ENCODE assay signal across 9 mouse cellular contexts in genomic region chr11:89546164-89546563, GRCm38 (mm10).
A peak's percentile ranks its signal among the peaks of the same experiment; 100 is the strongest.
DNase-seq lines count a peak whose midpoint lies in the region; ATAC-seq and TF ChIP-seq lines count a peak whose summit lies in the region.
"Had no signal": no experiment of that assay in that cellular context is flagged by ENCODE, and none has a peak within 500 bp of the region (broad histone marks: within the 10 kb centered on the region; RNA-seq: fewer than 3 reads in every experiment).

No protein-coding gene starts in this region.

- WGBS in liver, embryonic 14.5 days (ENCODE audit: insufficient replicate concordance), result 26% methylated on average over 7 of the region's 7 CpGs
- 31% methylated on average over 7 of the region's 7 CpGs for WGBS in liver, embryonic 11.5 days
- 34% methylated on average over 7 of the region's 7 CpGs for WGBS in forebrain, embryonic 16.5 days

- no peak overlapping the region for H3K27ac ChIP-seq in liver, embryonic 14.5 days
- no peak overlapping the region for H3K27ac ChIP-seq in liver, embryonic 11.5 days (ENCODE audit: low read depth, low read length)
- no peak overlapping the region for H3K27ac ChIP-seq in forebrain, embryonic 16.5 days (ENCODE audit: low read length)
- H3K27ac ChIP-seq: stomach, embryonic 15.5 days had no signal

- peak; percentile 46 for TF ChIP-seq CTCF in liver, embryonic 14.5 days (IDR thresholded peaks at IDR 0.05; ENCODE audit: low read depth)

- H3K9ac ChIP-seq in liver, embryonic 14.5 days (replicated peaks), result no peak overlapping the region
- no peak overlapping the region for H3K9ac ChIP-seq in liver, embryonic 11.5 days (ENCODE audit: low read depth, low read length)
- H3K9ac ChIP-seq in forebrain, embryonic 16.5 days (replicated peaks; ENCODE audit: low read depth, low read length), result no peak overlapping the region
- H3K9ac ChIP-seq: stomach, embryonic 15.5 days had no signal

- no peaks in the 10 kb centered on the region for H3K4me1 ChIP-seq in liver, embryonic 14.5 days (replicated peaks; ENCODE audit: control insufficient read depth in 2 of 2, insufficient read depth in 2 of 2, low read length in 1 of 2)
- no peaks in the 10 kb centered on the region for H3K4me1 ChIP-seq in liver, embryonic 11.5 days (replicated peaks; ENCODE audit: control insufficient read depth, insufficient read depth, low read length)
- H3K4me1 ChIP-seq in forebrain, embryonic 16.5 days (replicated peaks; ENCODE audit: control insufficient read depth, insufficient read depth, low read length), result peaks cover 6% of the 10 kb centered on the region; the same call in 1 of the 2 replicates

- no peak for TF ChIP-seq EP300 in liver, embryonic 14.5 days (IDR thresholded peaks at IDR 0.05; ENCODE audit: low read depth)

- H3K9me3 ChIP-seq in liver, embryonic 14.5 days (ENCODE audit: control insufficient read depth, low read length), result no peaks in the 10 kb centered on the region
- no peaks in the 10 kb centered on the region for H3K9me3 ChIP-seq in liver, embryonic 11.5 days (ENCODE audit: control insufficient read depth, low read length)
- H3K9me3 ChIP-seq in forebrain, embryonic 16.5 days (ENCODE audit: control insufficient read depth, low read length), result peaks cover 6% of the 10 kb centered on the region
- H3K9me3 ChIP-seq: stomach, embryonic 15.5 days had no signal

- no peak overlapping the region for H3K4me3 ChIP-seq in liver, embryonic 14.5 days (ENCODE audit: insufficient read depth in 1 of 2, low read depth in 2 of 2, low read length in 2 of 2)
- no peak overlapping the region for H3K4me3 ChIP-seq in liver, embryonic 11.5 days (ENCODE audit: low read depth, low read length)
- no peak overlapping the region for H3K4me3 ChIP-seq in forebrain, embryonic 16.5 days (replicated peaks; ENCODE audit: low read length)
- H3K4me3 ChIP-seq: stomach, embryonic 15.5 days had no signal

- H3K4me2 ChIP-seq in liver, embryonic 14.5 days (ENCODE audit: low read depth), result no peak overlapping the region
- no peak overlapping the region for H3K4me2 ChIP-seq in liver, embryonic 11.5 days
- no peak overlapping the region for H3K4me2 ChIP-seq in forebrain, embryonic 16.5 days (ENCODE audit: low read length)

- DNase-seq in liver, embryonic 14.5 days (ENCODE audit: low read depth in 3 of 3, low spot score in 3 of 3), result no peak
- DNase-seq in liver, embryonic 11.5 days (ENCODE audit: low spot score), result no peak
- DNase-seq in adrenal gland, postnatal 36 days, result peak; percentile 28 to 47
- DNase-seq in kidney, postnatal 36 days, result peak; percentile 37 to 41
- DNase-seq in lung, postnatal 10 days, result peak; percentile 59
- DNase-seq in B cell, adult 2 months, result no peak

- H3K27me3 ChIP-seq in liver, embryonic 14.5 days (ENCODE audit: control insufficient read depth, insufficient read depth, low read length), result no peaks in the 10 kb centered on the region; the same call in 1 of the 2 replicates
- no peaks in the 10 kb centered on the region; the same call in 1 of the 2 replicates for H3K27me3 ChIP-seq in liver, embryonic 11.5 days (replicated peaks; ENCODE audit: control insufficient read depth, insufficient read depth, low read length)
- no peaks in the 10 kb centered on the region for H3K27me3 ChIP-seq in forebrain, embryonic 16.5 days (replicated peaks; ENCODE audit: control insufficient read depth, insufficient read depth, low read length)
- H3K27me3 ChIP-seq: stomach, embryonic 15.5 days had no signal

- H3K36me3 ChIP-seq in liver, embryonic 14.5 days (replicated peaks; ENCODE audit: control insufficient read depth, insufficient read depth, low read depth), result no peaks in the 10 kb centered on the region
- H3K36me3 ChIP-seq in liver, embryonic 11.5 days (ENCODE audit: control insufficient read depth, insufficient read depth, low read length), result no peaks in the 10 kb centered on the region
- peaks cover 3% of the 10 kb centered on the region; the same call in 1 of the 2 replicates for H3K36me3 ChIP-seq in forebrain, embryonic 16.5 days (ENCODE audit: control insufficient read depth, insufficient read depth)
- H3K36me3 ChIP-seq: stomach, embryonic 15.5 days had no signal

- ATAC-seq in liver, embryonic 14.5 days (ENCODE audit: insufficient read depth), result no peak
- no peak for ATAC-seq in liver, embryonic 11.5 days (replicated peaks; ENCODE audit: low FRiP score)
- 0 out of 2 replicates have a peak, but pooled peaks have one; percentile 54 for ATAC-seq in forebrain, embryonic 16.5 days
- no peak; the same call in 1 of the 2 replicates for ATAC-seq in granulocyte monocyte progenitor cell, adult 5-6 weeks (replicated peaks; ENCODE audit: poor library complexity, severe bottlenecking)

Comparison
In these comparisons a context has a peak if more than half of its experiments do, and no peak if none do; other contexts are left out.
1. DNase-seq: peak in adrenal gland, postnatal 36 days (2 of 2), kidney, postnatal 36 days (2 of 2) and lung, postnatal 10 days (single experiment); none in liver, embryonic 14.5 days (0 of 3), liver, embryonic 11.5 days (single experiment) and B cell, adult 2 months (0 of 2).